Mouse (Mus musculus) MEL-GATA-1-ER (cell line): ENCODE measurements around the gene Psmd2.

Source experiments
- DNase-seq: peaks from one replicate; pipeline ENCODE4 v3.0.0-alpha.2; 2012; ENCODE audit warnings: low read depth; ENCODE audit errors: extremely low read depth

The Psmd2 gene

GRCm38 (mm10) chr16:20701316-20701715, 49.9 kb downstream of the Psmd2 start:
- DNase-seq = no peak

GRCm38 (mm10) chr16:20701729-20702521, 50.5 kb downstream of the Psmd2 start:
- DNase-seq = no peak

- DNase-seq = no peak
Observed at GRCm38 (mm10) chr16:20702522-20702893, 51.1 kb downstream of the Psmd2 start.

GRCm38 (mm10) chr16:20703071-20703470, 51.6 kb downstream of the Psmd2 start:
- no peak for DNase-seq

GRCm38 (mm10) chr16:20703699-20704400, 52.4 kb downstream of the Psmd2 start:
- DNase-seq = no peak

GRCm38 (mm10) chr16:20705786-20706185, 54.3 kb downstream of the Psmd2 start:
- DNase-seq = no peak

GRCm38 (mm10) chr16:20706407-20707055, 55.1 kb downstream of the Psmd2 start:
- no peak for DNase-seq

GRCm38 (mm10) chr16:20708220-20708938, 56.9 kb downstream of the Psmd2 start:
- DNase-seq = no peak

GRCm38 (mm10) chr16:20708939-20709734, 57.7 kb downstream of the Psmd2 start:
- no peak for DNase-seq

GRCm38 (mm10) chr16:20710370-20710769, 58.9 kb downstream of the Psmd2 start:
- DNase-seq = no peak

- DNase-seq = no peak
Observed at GRCm38 (mm10) chr16:20710810-20711209, 59.4 kb downstream of the Psmd2 start.

- DNase-seq = no peak
Observed at GRCm38 (mm10) chr16:20712190-20712589, 60.7 kb downstream of the Psmd2 start.

GRCm38 (mm10) chr16:20712889-20713288, 61.4 kb downstream of the Psmd2 start:
- no peak for DNase-seq
